Mouse (Mus musculus): Measurements from ENCODE around the gene Ppp1r9a. TPM values are rescaled to one million over a fixed set of nuclear protein-coding genes. Genes with fewer than 3 reads are reported as not detected.

Gene Ppp1r9a
- total and polyA plus RNA-seq, 3 experiments, result 4.6 to 11.8 (median 10.9) TPM

- Histone ChIP-seq H3K9ac (ENCODE audit: low read depth, low read length) (no peak overlapping the region), H3K79me2 (replicated peaks; ENCODE audit: control insufficient read depth, insufficient read depth, low read length) (no peaks in the 10 kb centered on the region), H3K27ac (no peak overlapping the region), H3K4me1 (ENCODE audit: control insufficient read depth, insufficient read depth, low read length) (peaks cover 8% of the 10 kb centered on the region), H3K4me3 (no peak overlapping the region), H3K36me3 (ENCODE audit: control insufficient read depth, insufficient read depth, low read length) (no peaks in the 10 kb centered on the region; the same call in 1 of the 2 replicates), H3K27me3 (ENCODE audit: control insufficient read depth, insufficient read depth, low read length) (no peaks in the 10 kb centered on the region)
- 89% methylated on average over 3 of the region's 3 CpGs for WGBS
- no peak for DNase-seq
- TF ChIP-seq POLR2A (IDR thresholded peaks at IDR 0.05; ENCODE audit: insufficient read depth, low read depth, low read length) (no peak), EP300 (IDR thresholded peaks at IDR 0.05; ENCODE audit: insufficient read depth, low read depth, low read length) (no peak), CTCF (IDR thresholded peaks at IDR 0.05) (no peak)
- intact Hi-C loops (cut with DNase I), result loop anchor here (10.0 kb wide), 1 partner anchor 1093 kb away; the partner anchor contains the start of gene Gng11
Observed at GRCm38 (mm10) chr6:5097309-5097708, 194.6 kb downstream of the Ppp1r9a start.

- no peak overlapping the region for H3K4me3 ChIP-seq
- WGBS, result 77% methylated on average over 5 of the region's 5 CpGs
Observed at GRCm38 (mm10) chr6:5099282-5099681, 196.6 kb downstream of the Ppp1r9a start.

GRCm38 (mm10) chr6:5099842-5100241, 197.1 kb downstream of the Ppp1r9a start:
- Histone ChIP-seq H3K4me3 (no peak overlapping the region), H3K27me3 (ENCODE audit: control insufficient read depth, insufficient read depth, low read length) (no peaks in the 10 kb centered on the region), H3K4me1 (ENCODE audit: control insufficient read depth, insufficient read depth, low read length) (no peaks in the 10 kb centered on the region), H3K36me3 (ENCODE audit: control insufficient read depth, insufficient read depth, low read length) (no peaks in the 10 kb centered on the region), H3K27ac (no peak overlapping the region), H3K9ac (ENCODE audit: low read depth, low read length) (no peak overlapping the region), H3K79me2 (replicated peaks; ENCODE audit: control insufficient read depth, insufficient read depth, low read length) (no peaks in the 10 kb centered on the region)
- intact Hi-C loops (cut with DNase I), result loop anchor here (10.0 kb wide), 1 partner anchor 1095 kb away; the partner anchor contains the start of gene Gng11
- WGBS, result 81% methylated on average over 8 of the region's 8 CpGs
- no peak for TF ChIP-seq POLR2A (IDR thresholded peaks at IDR 0.05; ENCODE audit: insufficient read depth, low read depth, low read length)
- no peak for TF ChIP-seq CTCF (IDR thresholded peaks at IDR 0.05)
- no peak for TF ChIP-seq EP300 (IDR thresholded peaks at IDR 0.05; ENCODE audit: insufficient read depth, low read depth, low read length)
- no peak for DNase-seq

More at GRCm38 (mm10) chr6:5099282-5099681, 196.6 kb downstream of the Ppp1r9a start:
- H3K4me1 ChIP-seq (ENCODE audit: control insufficient read depth, insufficient read depth, low read length), result no peaks in the 10 kb centered on the region
- H3K9ac ChIP-seq (ENCODE audit: low read depth, low read length), result no peak overlapping the region
- H3K27ac ChIP-seq, result no peak overlapping the region
- intact Hi-C loops (cut with DNase I), result loop anchor here (10.0 kb wide), 1 partner anchor 1094 kb away; the partner anchor contains the start of gene Gng11
- TF ChIP-seq CTCF (IDR thresholded peaks at IDR 0.05) (no peak), EP300 (IDR thresholded peaks at IDR 0.05; ENCODE audit: insufficient read depth, low read depth, low read length) (no peak), POLR2A (IDR thresholded peaks at IDR 0.05; ENCODE audit: insufficient read depth, low read depth, low read length) (no peak)
- H3K36me3 ChIP-seq (ENCODE audit: control insufficient read depth, insufficient read depth, low read length), result no peaks in the 10 kb centered on the region
- no peak for DNase-seq
- H3K27me3 ChIP-seq (ENCODE audit: control insufficient read depth, insufficient read depth, low read length), result no peaks in the 10 kb centered on the region
- no peaks in the 10 kb centered on the region for H3K79me2 ChIP-seq (replicated peaks; ENCODE audit: control insufficient read depth, insufficient read depth, low read length)

GRCm38 (mm10) chr6:5100347-5100746, 197.6 kb downstream of the Ppp1r9a start:
- Histone ChIP-seq H3K4me3 (no peak overlapping the region), H3K36me3 (ENCODE audit: control insufficient read depth, insufficient read depth, low read length) (no peaks in the 10 kb centered on the region), H3K9ac (ENCODE audit: low read depth, low read length) (no peak overlapping the region), H3K79me2 (replicated peaks; ENCODE audit: control insufficient read depth, insufficient read depth, low read length) (no peaks in the 10 kb centered on the region), H3K27me3 (ENCODE audit: control insufficient read depth, insufficient read depth, low read length) (no peaks in the 10 kb centered on the region), H3K4me1 (ENCODE audit: control insufficient read depth, insufficient read depth, low read length) (no peaks in the 10 kb centered on the region), H3K27ac (no peak overlapping the region)
- 93% methylated on average over 10 of the region's 10 CpGs for WGBS
- intact Hi-C loops (cut with DNase I), result no loop called here
- no peak for TF ChIP-seq CTCF (IDR thresholded peaks at IDR 0.05)
- no peak for DNase-seq

GRCm38 (mm10) chr6:5102741-5103140, 200.0 kb downstream of the Ppp1r9a start:
- no peaks in the 10 kb centered on the region for H3K36me3 ChIP-seq (ENCODE audit: control insufficient read depth, insufficient read depth, low read length)
- intact Hi-C loops (cut with DNase I), result no loop called here
- H3K79me2 ChIP-seq (replicated peaks; ENCODE audit: control insufficient read depth, insufficient read depth, low read length), result no peaks in the 10 kb centered on the region
- no peaks in the 10 kb centered on the region for H3K4me1 ChIP-seq (ENCODE audit: control insufficient read depth, insufficient read depth, low read length)
- 26% methylated on average over 2 of the region's 2 CpGs for WGBS
- TF ChIP-seq POLR2A (IDR thresholded peaks at IDR 0.05; ENCODE audit: insufficient read depth, low read depth, low read length), result no peak
- no peak for TF ChIP-seq CTCF (IDR thresholded peaks at IDR 0.05)
- TF ChIP-seq EP300 (IDR thresholded peaks at IDR 0.05; ENCODE audit: insufficient read depth, low read depth, low read length), result no peak
- H3K27ac ChIP-seq, result no peak overlapping the region
- no peak overlapping the region for H3K9ac ChIP-seq (ENCODE audit: low read depth, low read length)
- DNase-seq, result no peak
- no peaks in the 10 kb centered on the region for H3K27me3 ChIP-seq (ENCODE audit: control insufficient read depth, insufficient read depth, low read length)
- no peak overlapping the region for H3K4me3 ChIP-seq

- Histone ChIP-seq H3K4me1 (ENCODE audit: control insufficient read depth, insufficient read depth, low read length) (no peaks in the 10 kb centered on the region), H3K9ac (ENCODE audit: low read depth, low read length) (no peak overlapping the region), H3K4me3 (no peak overlapping the region), H3K27me3 (ENCODE audit: control insufficient read depth, insufficient read depth, low read length) (no peaks in the 10 kb centered on the region), H3K79me2 (replicated peaks; ENCODE audit: control insufficient read depth, insufficient read depth, low read length) (no peaks in the 10 kb centered on the region), H3K27ac (no peak overlapping the region), H3K36me3 (ENCODE audit: control insufficient read depth, insufficient read depth, low read length) (no peaks in the 10 kb centered on the region)
- WGBS, result 26% methylated on average over 6 of the region's 6 CpGs
- intact Hi-C loops (cut with DNase I), result no loop called here
- DNase-seq, result no peak
- TF ChIP-seq POLR2A (IDR thresholded peaks at IDR 0.05; ENCODE audit: insufficient read depth, low read depth, low read length), result no peak
- no peak for TF ChIP-seq CTCF (IDR thresholded peaks at IDR 0.05)
- TF ChIP-seq EP300 (IDR thresholded peaks at IDR 0.05; ENCODE audit: insufficient read depth, low read depth, low read length), result no peak
Observed at GRCm38 (mm10) chr6:5103769-5104168, 201.1 kb downstream of the Ppp1r9a start.
